Mouse (Mus musculus) lung, adult 2 months (tissue): ENCODE results near the gene Gbp7. TPM values are rescaled to one million over a fixed set of nuclear protein-coding genes. Genes with fewer than 3 reads are reported as not detected.

Experiments
- DNase-seq: peaks from one replicate; pipeline ENCODE4 v3.0.0; 2022
- H3K4me1 ChIP-seq: fragments of 200-500 bp; 2 replicates; pipeline ENCODE4 v1.6.1; 2011; ENCODE audit warnings: low read length; ENCODE audit not compliant: control insufficient read depth, insufficient read depth
- H3K4me3 ChIP-seq: fragments of 200-500 bp; replicated peaks from 2 replicates; pipeline ENCODE3; 2011; ENCODE audit warnings: low read depth, mild to moderate bottlenecking, control low read depth, low read length; ENCODE audit errors: extremely low read depth
- CTCF ChIP-seq: fragments of 200-500 bp; IDR thresholded peaks from 2 replicates; pipeline ENCODE4 v1.5.1; 2011; ENCODE audit warnings: mild to moderate bottlenecking, low read length, control low read depth; ENCODE audit not compliant: insufficient read depth
- POLR2A ChIP-seq: fragments of 200-500 bp; IDR thresholded peaks from 2 replicates; pipeline ENCODE4 v1.6.1; 2011; ENCODE audit warnings: low read depth, mild to moderate bottlenecking, control low read depth, low read length, borderline replicate concordance; ENCODE audit errors: extremely low read depth
- WGBS: fragments of 180-500 bp; shearing (Covaris S2); methylation state at CpG from one replicate; pipeline ENCODE4 v1.1.7; 2018; 5-methylcytosine and 5-hydroxymethylcytosine counted together
- polyA plus RNA-seq: library from polyadenylated mRNA; depleted of rRNA; stranded (reverse); fragments of >200 nt; gene quantifications from 2 replicates; pipeline ENCODE4 v1.2.3, GENCODE M21; 2012; rRNA removed

Gene Gbp7
- 4.5 and 5.8 TPM in 2 replicates for polyA plus RNA-seq

DNA sequence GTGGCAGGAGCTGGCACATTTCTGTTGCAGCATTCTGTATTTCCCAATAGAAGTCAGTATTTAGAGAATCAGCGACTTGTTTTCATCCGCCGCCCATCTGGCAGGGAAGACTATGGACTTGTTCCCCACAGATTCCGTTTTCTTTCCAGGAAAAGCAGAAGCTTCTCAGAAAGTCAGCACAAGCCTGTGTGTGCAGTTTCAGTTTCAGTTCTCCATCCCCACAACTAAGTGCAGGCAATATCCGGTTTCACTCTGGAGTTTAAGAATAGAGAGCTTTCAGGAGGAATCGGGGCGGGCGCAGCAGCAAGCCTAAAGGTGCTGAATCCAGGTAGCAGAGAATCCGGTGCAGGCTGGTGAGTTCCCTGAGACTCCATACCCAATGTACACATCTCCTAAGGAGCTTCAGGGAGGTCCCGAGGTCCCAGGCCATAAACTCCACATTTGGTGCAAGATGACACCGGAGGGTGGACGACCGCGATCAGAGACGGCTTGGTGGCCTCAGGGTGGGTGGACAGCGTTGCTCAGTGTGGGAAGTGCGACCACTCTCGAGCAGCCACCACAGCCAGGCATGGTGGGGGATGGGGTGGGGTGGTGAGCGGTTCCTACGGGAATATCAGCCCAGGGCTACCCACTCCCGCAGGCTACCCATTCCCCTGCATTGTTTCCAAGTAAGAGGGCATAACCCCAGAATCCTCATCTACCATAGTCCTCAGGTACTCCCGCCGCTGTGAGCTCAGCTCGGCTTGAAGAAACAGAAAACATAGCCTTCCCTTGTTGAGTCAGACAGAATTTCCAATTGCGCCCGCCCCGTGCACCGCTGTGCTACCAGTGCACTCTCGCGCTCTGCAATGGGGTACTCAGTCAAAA, at the start of gene Gbp7:
Gbp7 (plus strand) TSS at position 256 of the 867 bp plus-strand sequence.
- DNase-seq = peak; percentile 54
- peaks cover 9% of the 10 kb centered on the region for H3K4me1 ChIP-seq
- H3K4me3 ChIP-seq = peak within 1 kb of the TSS; percentile 86
- TF ChIP-seq POLR2A (peak; percentile 10; the same call in 1 of the 2 replicates), CTCF (no peak)
- under 1% methylated on average over 30 of the region's 30 CpGs for WGBS

DNA sequence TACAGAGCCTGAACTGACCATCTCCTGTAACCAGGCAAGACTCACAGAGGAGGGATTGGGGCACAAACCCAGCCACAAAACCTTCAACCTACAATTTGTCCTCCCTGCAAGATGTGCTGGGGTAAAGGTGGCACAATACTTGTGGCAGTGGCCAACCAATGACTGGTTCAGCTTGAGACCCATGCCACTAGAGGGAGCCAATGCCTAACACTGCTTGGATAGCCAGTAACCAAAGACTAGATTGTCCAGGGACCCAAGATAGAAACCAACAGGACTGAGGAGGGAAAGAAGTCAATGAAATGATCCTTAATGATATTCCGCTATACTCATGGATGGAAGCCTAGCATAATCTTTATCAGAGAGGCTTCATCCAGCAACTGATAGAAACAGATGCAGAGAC, 39.7 kb upstream of the Gbp7 start:
- Histone ChIP-seq H3K4me3 (no peak overlapping the region), H3K4me1 (peaks cover 4% of the 10 kb centered on the region; the same call in 1 of the 2 replicates)
- TF ChIP-seq CTCF (peak; percentile 79), POLR2A (no peak)
- 75% methylated on average over 1 of the region's 1 CpGs for WGBS
- DNase-seq = peak; percentile 60

DNA sequence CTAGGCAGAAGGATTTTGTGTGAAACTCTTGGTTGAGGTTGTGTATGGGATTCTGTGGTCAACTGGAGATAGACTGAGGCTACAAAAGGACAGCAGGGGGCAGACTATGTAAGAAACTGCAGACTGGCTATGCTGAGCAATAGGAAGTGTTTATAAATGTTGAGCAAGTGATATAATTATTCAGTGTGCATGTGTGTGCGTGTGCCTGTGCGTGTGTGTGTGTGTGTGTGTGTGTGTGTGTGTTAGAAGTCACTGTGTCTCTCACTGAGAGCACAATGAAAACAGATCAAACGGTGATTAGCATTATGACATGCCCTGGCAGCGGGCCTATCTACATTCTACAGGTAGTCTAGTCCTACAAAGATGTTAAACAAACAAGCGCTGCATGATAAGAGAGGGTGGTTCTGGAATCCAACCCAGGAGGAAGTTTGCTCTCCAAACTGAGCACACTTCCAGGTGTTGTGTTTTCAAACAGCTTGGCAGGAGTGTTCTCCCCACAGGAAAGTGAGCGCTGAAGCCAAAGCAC, 36.5 kb upstream of the Gbp7 start, which contains the start of gene Gbp5:
Gbp5 (plus strand) TSS at position 443 of the 526 bp plus-strand sequence.
- TF ChIP-seq POLR2A (no peak), CTCF (peak; percentile 22; the same call in 1 of the 2 replicates)
- Histone ChIP-seq H3K4me1 (peaks cover 9% of the 10 kb centered on the region), H3K4me3 (peak within 1 kb of the TSS; percentile 11)
- DNase-seq = peak; percentile 86
- 10% methylated on average over 6 of the region's 6 CpGs for WGBS

DNA sequence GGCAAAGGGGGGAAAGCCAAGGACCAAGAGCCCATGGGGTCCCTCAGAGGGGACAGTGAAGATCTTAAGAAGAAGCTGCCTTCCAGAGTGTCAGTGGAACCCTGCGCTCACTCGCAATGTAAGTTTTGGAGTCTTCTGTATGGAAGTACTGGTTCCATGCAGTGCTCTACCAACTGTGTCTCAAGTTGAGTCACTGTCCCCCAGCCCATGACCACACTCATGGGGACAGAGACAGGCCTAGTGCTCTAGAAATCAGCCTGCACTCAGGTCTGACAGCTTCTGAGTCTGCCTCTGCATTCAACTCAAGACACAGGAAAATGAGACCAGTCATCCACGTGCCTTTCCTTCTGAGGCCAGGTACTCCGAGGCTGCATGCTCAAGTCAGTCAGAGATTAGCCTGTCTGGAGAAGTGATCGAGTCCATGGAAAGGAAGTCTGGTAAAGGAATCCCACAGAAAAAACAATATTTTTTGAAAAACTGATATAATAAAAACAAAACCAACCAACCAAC, 34.9 kb upstream of the Gbp7 start:
- Histone ChIP-seq H3K4me3 (no peak overlapping the region), H3K4me1 (peaks cover 11% of the 10 kb centered on the region)
- 97% methylated on average over 5 of the region's 5 CpGs for WGBS
- TF ChIP-seq POLR2A (no peak), CTCF (no peak)
- DNase-seq = no peak

DNA sequence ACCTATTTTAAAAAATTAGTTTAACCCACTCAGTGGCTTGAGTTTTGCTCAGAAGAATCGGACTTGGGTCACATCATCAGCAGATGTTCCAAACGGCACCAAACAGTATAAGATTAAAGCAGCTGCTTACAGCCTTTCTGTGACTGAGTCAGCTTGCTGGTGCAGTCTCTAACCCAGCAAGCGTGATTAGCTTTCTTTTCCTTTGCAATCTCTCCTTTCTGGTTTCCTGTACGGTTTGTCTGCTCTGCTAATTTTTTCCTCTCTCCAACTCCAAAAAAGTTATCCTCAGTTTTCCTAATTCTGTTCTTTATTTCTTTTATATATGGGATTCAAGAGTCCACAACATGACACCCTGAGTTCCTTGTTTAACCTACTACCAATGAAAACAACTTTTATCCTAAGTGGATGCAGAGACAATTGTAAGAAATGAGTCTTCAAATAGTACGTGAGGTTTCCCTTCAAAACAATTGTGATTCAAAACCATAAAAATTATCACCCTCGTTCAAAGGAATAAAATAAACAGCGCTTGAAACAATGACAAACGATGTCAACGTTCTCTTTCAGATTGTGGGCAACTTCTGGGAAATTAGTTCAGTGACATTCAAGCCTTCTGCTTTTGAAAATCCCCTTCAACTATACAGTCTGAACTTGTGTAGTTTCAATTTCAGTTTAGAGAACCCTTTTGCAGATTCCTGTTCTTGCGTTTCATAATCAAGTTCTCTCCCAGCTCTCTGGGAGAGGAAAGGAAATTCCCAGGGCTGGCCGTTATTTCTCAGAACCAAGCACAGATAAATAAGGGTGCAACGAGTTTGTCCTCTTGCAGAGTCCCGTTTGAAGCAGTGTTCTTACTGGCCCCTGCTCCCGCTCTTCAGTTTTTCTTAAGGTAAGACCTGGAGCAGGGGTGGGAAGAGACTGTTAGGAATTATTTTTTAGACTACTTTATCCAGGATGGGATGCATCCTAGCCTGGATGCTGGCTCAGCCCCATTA, 33.7 kb upstream of the Gbp7 start:
- peak overlapping the region; percentile 62 for H3K4me3 ChIP-seq
- DNase-seq = peak; percentile 41
- TF ChIP-seq CTCF = no peak
- no peak for TF ChIP-seq POLR2A
- peaks cover 11% of the 10 kb centered on the region for H3K4me1 ChIP-seq
- WGBS = 13% methylated on average over 14 of the region's 14 CpGs

- Histone ChIP-seq H3K4me1 (peaks cover 11% of the 10 kb centered on the region), H3K4me3 (peak overlapping the region; percentile 62)
- TF ChIP-seq POLR2A (no peak), CTCF (no peak)
- WGBS = 27% methylated on average over 15 of the region's 15 CpGs
- no peak for DNase-seq
These were observed 32.9 kb upstream of the Gbp7 start for GRCm38 (mm10) chr3:142497123-142497841.

- peaks cover 11% of the 10 kb centered on the region for H3K4me1 ChIP-seq
- WGBS = 41% methylated on average over 5 of the region's 5 CpGs
- DNase-seq = no peak
- no peak for TF ChIP-seq POLR2A
- no peak for TF ChIP-seq CTCF
- no peak overlapping the region for H3K4me3 ChIP-seq
These were observed 31.2 kb upstream of the Gbp7 start for GRCm38 (mm10) chr3:142498941-142499340.

DNA sequence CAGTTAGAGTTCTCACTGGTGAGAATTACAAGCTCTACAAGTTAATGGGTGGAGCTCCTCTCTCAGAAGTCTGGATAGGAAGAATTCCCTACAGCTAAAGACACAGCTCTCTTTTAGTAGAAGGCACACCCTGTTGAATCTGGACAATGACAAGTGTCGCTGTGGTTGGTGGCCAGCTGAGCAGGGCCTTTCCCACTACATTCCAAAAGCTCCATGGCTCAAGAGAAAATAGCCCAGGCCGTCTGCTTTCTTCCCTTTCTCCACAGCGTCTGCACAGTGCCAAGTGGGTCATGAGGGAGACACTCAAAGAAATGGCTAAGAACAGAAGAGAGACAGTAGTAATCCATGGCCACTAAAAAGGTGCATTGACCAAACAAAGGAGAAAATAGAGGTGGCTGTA, 2.0 kb upstream of the Gbp7 start:
- no peak for TF ChIP-seq POLR2A
- TF ChIP-seq CTCF = no peak
- 55% methylated on average over 3 of the region's 3 CpGs for WGBS
- no peak overlapping the region for H3K4me3 ChIP-seq
- DNase-seq = no peak
- H3K4me1 ChIP-seq = peaks cover 9% of the 10 kb centered on the region

DNA sequence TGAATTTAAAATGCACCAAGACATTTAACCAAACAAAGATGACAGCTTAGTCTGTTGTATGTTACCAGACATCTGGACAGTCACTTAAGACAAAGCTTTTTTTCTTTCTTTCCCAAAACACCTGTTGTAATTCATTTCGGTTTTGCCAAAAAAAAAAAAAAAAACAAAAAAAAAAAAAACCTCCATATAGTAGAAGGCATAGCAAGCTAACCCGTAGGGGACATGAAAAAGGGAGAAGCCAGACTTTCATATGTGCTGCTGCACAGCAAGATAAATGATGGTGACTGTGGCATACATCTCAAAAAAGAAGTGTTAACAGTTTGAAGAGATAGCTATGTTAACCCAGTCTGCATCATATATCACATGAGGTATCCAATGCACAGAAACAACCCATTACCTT, 545 bp upstream of the Gbp7 start:
- no peak for TF ChIP-seq POLR2A
- no peak for TF ChIP-seq CTCF
- Histone ChIP-seq H3K4me3 (peak overlapping the region; percentile 86), H3K4me1 (peaks cover 9% of the 10 kb centered on the region)
- WGBS = 26% methylated on average over 2 of the region's 2 CpGs
- no peak for DNase-seq
